Mouse (Mus musculus) liver, embryonic 14.5 days (tissue): ENCODE results near the gene Apol7e. TPM values are rescaled to one million over a fixed set of nuclear protein-coding genes. Genes with fewer than 3 reads are reported as not detected.
"Not testable (repeated sequence)": the region's sequence is repeated elsewhere in the genome, so short reads cannot be mapped to it uniquely, and the experiment has no call there.

Experiments
- ATAC-seq: fragments of 200-750 bp; cut with Nextera tagmentation; 2 replicates; pipeline ENCODE4 v1.8.0; 2017; ENCODE audit warnings: moderate number of reproducible peaks, mild to moderate bottlenecking, moderate library complexity; ENCODE audit not compliant: insufficient read depth
- DNase-seq, 3 experiments: peaks; one replicate each; pipeline ENCODE4 v3.0.0-alpha.2; 2012 to 2013; ENCODE audit warnings: low read depth in 3 of 3, low spot score in 3 of 3
- H3K27ac ChIP-seq: fragments of 300-500 bp; sonication (generic); 2 replicates; pipeline ENCODE4 v1.5.1; 2014; ENCODE audit warnings: moderate library complexity, mild to moderate bottlenecking, control low read depth, inconsistent platforms
- H3K27me3 ChIP-seq: fragments of 300-500 bp; sonication (generic); 2 replicates; pipeline ENCODE4 v1.6.1; 2014; ENCODE audit warnings: mild to moderate bottlenecking, low read length, moderate library complexity; ENCODE audit not compliant: control insufficient read depth, insufficient read depth
- H3K36me3 ChIP-seq: fragments of 300-500 bp; sonication (generic); replicated peaks from 2 replicates; pipeline ENCODE4 v1.6.1; 2014; ENCODE audit warnings: low read depth; ENCODE audit not compliant: control insufficient read depth, insufficient read depth
- H3K4me1 ChIP-seq, 2 experiments: fragments of 200-500 bp in 1 of 2; fragments of 300-500 bp in 1 of 2; sonication (generic) in 1 of 2; replicated peaks; 2 replicates each; pipeline ENCODE4 v1.6.1; 2012 to 2014; ENCODE audit warnings: antibody characterized with exemption in 1 of 2, inconsistent platforms in 1 of 2, low read length in 1 of 2; ENCODE audit not compliant: control insufficient read depth in 2 of 2, insufficient read depth in 2 of 2
- H3K4me2 ChIP-seq: fragments of 300-500 bp; sonication (generic); 2 replicates; pipeline ENCODE4 v1.6.1; 2014; ENCODE audit warnings: low read depth, mild to moderate bottlenecking, control low read depth, moderate library complexity
- H3K4me3 ChIP-seq, 2 experiments: fragments of 200-500 bp in 1 of 2; fragments of 300-500 bp in 1 of 2; sonication (generic) in 1 of 2; 2 replicates each; pipeline ENCODE4 v1.5.1; 2012 to 2014; ENCODE audit warnings: low read depth in 2 of 2, low read length in 2 of 2, mild to moderate bottlenecking in 2 of 2, control low read depth in 1 of 2, inconsistent platforms in 1 of 2, moderate library complexity in 1 of 2; ENCODE audit not compliant: insufficient read depth in 1 of 2
- H3K9ac ChIP-seq: fragments of 300-500 bp; sonication (generic); replicated peaks from 2 replicates; pipeline ENCODE4 v1.6.1; 2014; ENCODE audit warnings: mild to moderate bottlenecking, control low read depth, moderate library complexity
- H3K9me3 ChIP-seq: fragments of 300-500 bp; sonication (generic); 2 replicates; pipeline ENCODE4 v1.6.1; 2016; ENCODE audit warnings: low read length, mixed read lengths; ENCODE audit not compliant: control insufficient read depth
- CTCF ChIP-seq: IDR thresholded peaks from 2 replicates; pipeline ENCODE4 v1.5.1; 2016; ENCODE audit warnings: antibody characterized with exemption, low read depth, control low read depth
- WGBS: fragments of 180-500 bp; shearing (Covaris S2); extraction: QIAGEN DNeasy Blood & Tissue Kit; methylation state at CpG from one replicate; pipeline ENCODE4 v1.1.7; 2014; ENCODE audit not compliant: insufficient replicate concordance; 5-methylcytosine and 5-hydroxymethylcytosine counted together
- polyA plus RNA-seq, 2 experiments: library from polyadenylated mRNA; depleted of rRNA in 1 of 2; stranded (reverse) in 1 of 2; unstranded in 1 of 2; fragments of >200 nt; fragmentation: Nextera tagmentation in 1 of 2; extraction: Ambion mirVana in 1 of 2; gene quantifications; 2 replicates each; pipeline versions ENCODE4 v1.2.1 to v1.2.3; 2012 to 2014

Apol7e gene
- polyA plus RNA-seq, 2 experiments = 0.02 TPM; not detected in 1

GRCm38 (mm10) chr15:77694687-77695295 lies 3.9 kb upstream of the Apol7e start:
- not testable (repeated sequence) for H3K9me3 ChIP-seq, H3K27ac ChIP-seq, H3K9ac ChIP-seq, H3K36me3 ChIP-seq, ATAC-seq, DNase-seq, H3K27me3 ChIP-seq, H3K4me1 ChIP-seq, H3K4me3 ChIP-seq, H3K4me2 ChIP-seq
- 26% methylated on average over 11 of the region's 15 CpGs for WGBS
- TF ChIP-seq CTCF = peak; percentile 70

GRCm38 (mm10) chr15:77705306-77705705 lies 6.6 kb downstream of the Apol7e start:
- 74% methylated on average over 3 of the region's 3 CpGs for WGBS
- not testable (repeated sequence) for H3K27me3 ChIP-seq, H3K9ac ChIP-seq, H3K4me2 ChIP-seq, ATAC-seq, DNase-seq, H3K4me1 ChIP-seq, H3K36me3 ChIP-seq, H3K9me3 ChIP-seq, H3K27ac ChIP-seq, H3K4me3 ChIP-seq

GRCm38 (mm10) chr15:77708936-77709335 lies 10.3 kb downstream of the Apol7e start:
- not testable (repeated sequence) for H3K36me3 ChIP-seq, H3K4me3 ChIP-seq, H3K27ac ChIP-seq, H3K9me3 ChIP-seq, H3K27me3 ChIP-seq, H3K4me2 ChIP-seq, H3K4me1 ChIP-seq, ATAC-seq, DNase-seq, H3K9ac ChIP-seq
- WGBS = 83% methylated on average over 1 of the region's 1 CpGs

- WGBS = 43% methylated on average over 2 of the region's 6 CpGs
- not testable (repeated sequence) for H3K4me1 ChIP-seq, DNase-seq
These were observed 19.6 kb downstream of the Apol7e start for GRCm38 (mm10) chr15:77718240-77718639.

GRCm38 (mm10) chr15:77721509-77721908 lies 22.9 kb downstream of the Apol7e start:
- no CpG with 5 or more reads among the region's 3 CpGs for WGBS
- DNase-seq, H3K27me3 ChIP-seq, H3K4me3 ChIP-seq, H3K9me3 ChIP-seq, ATAC-seq, H3K27ac ChIP-seq, H3K36me3 ChIP-seq, H3K9ac ChIP-seq, H3K4me1 ChIP-seq, H3K4me2 ChIP-seq: not testable (repeated sequence)

More at GRCm38 (mm10) chr15:77718240-77718639, 19.6 kb downstream of the Apol7e start:
- not testable (repeated sequence) for H3K36me3 ChIP-seq, H3K27me3 ChIP-seq, H3K4me2 ChIP-seq, H3K9me3 ChIP-seq, H3K4me3 ChIP-seq, H3K9ac ChIP-seq, H3K27ac ChIP-seq, ATAC-seq
